Mouse (Mus musculus): ENCODE data around the gene Nrip2.
A peak's percentile ranks its signal among the peaks of the same experiment; 100 is the strongest.
"Not testable (repeated sequence)": the region's sequence is repeated elsewhere in the genome, so short reads cannot be mapped to it uniquely, and the experiment has no call there.

Gene Nrip2

DNA sequence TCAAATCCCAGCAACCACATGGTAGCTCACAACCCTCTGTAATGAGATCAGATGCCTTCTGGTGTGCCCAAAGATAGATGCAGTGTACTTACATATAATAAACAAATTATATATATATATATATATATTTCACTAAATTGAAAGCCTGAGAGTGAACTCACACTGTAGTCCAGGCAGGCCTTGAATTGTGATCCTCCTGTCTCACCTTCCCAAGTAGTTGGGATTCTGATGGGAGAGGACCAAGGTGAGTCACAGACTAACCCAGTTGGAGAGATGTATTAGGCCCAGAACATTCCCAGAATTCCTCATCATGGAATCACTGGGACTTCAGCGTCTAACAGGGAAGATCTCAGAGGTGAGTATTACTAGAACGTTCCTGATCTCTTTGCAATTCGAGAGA is at the start of gene Nrip2:
Nrip2 (plus strand) TSS at position 301 of the 400 bp plus-strand sequence.
- no peak for DNase-seq

DNA sequence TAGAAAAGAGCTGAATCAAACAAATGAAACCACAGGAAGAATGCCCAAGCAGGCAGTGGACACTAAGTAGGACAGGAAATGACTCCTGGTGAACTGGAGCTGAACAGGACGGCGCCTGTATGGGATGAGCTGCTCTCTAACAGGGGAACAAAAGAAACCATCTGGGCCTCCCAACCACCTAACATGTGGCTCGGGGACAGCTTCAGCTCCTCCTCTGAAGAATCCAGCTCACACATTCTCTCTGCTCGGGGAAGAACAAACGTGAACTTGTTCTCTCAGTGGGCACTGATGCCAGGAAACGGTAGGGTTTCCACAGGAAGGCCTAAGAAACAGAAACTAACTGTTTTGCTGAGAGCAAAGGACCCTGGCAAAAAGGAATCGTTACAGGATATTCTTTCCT is 49.4 kb upstream of the Nrip2 start:
- DNase-seq, result no peak

DNA sequence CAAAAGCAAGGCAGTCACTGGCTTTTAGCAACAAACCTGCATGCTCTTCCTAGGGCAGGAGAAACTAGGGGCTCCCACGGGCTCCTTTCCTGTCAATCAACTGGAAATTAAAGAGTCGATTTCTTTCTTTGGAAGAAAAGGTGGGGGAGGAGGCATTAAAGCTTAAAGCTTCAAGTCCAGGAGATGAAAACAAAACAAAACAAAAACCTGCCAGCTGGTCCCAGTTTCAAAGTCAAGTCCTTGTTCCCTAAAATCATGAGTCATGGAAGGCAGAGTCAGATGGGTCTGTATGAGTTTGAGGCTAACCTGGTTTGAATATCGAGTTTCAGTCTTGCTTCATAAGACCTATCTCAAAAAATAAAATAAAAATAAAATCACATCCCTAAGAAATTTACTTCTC is 45.0 kb upstream of the Nrip2 start:
- DNase-seq, result no peak

DNA sequence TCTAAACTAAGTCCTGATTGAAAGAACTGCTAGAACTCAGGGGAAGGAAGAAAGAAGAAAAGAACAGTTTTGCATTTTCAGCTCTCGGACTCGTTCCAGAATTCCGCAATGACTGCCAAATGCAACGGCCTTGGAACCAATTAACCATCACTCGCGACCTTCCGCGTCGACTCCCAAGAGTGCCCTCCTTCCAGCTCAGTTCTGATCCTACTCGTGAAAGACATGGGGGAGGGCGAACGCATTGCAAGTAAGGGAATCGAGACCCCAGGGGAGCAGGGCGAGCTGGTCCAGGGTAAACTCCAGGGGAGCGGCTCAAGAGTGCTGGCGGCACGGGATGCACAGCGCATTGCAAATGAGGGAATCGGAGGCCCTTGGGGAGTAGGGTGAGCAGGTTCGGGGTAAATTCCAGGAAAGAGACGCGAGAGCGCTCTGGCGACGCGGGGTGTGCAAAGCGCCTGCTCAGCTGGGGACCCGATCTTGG is 43.9 kb upstream of the Nrip2 start:
- peak in 1 of 2 experiments; percentile 14 for DNase-seq

DNA sequence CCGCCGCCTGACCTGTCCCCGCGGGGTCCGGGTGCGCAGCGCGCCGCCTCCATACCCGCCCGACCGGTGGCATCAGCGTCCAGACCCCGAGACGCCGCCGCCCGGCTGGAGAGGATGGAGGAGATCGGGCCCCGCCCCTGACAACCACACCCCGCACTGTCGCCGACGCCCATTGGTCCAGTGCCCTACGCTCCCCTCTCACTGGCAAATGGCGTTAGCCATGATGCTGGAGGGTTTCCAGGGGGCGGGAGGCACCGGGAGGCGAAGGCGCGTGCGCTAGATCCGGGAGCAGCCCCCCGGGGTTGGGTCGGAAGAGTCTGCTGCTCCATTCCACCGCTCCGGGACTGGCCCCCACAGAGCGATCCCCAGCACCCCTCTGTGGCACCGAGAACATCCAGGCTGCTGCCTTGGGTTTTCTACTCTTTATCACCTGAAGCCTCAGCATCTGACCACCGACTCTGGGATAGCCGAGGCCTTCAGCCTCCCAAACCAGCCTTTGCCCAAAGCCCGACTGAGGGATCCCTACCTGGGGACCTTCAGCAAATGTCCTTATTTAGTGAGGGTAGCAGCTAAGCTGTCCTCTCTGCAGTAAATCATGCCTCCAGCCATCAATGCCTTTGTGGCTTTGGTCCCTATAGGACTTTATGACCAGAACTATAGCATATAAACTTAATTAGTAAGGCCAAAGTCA is 43.2 kb upstream of the Nrip2 start, which contains the start of gene Tulp3:
Tulp3 (minus strand) TSS at position 126 of the 691 bp plus-strand sequence.
- DNase-seq, result peak; percentile 88 to 89

DNA sequence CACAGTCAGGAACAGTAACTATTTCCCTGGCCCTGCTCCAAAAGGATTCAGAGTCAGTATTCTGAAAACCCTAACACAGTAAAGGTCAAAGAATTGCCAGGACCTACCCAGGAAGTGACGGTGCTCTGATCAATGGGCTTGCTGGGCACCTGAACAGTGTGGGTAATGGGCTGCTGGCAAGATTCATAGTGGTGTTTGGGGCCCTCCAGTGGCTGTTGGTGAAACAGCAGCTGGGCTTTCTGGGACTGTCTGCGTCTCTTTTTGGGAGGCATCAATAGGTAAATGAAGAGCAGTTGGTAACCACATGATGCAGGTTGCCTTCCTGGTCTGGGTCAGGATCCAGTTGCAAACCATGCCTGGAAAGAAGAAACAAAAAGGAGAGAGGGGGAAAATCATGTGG is 40.1 kb upstream of the Nrip2 start:
- peak; percentile 77 to 79 for DNase-seq

DNA sequence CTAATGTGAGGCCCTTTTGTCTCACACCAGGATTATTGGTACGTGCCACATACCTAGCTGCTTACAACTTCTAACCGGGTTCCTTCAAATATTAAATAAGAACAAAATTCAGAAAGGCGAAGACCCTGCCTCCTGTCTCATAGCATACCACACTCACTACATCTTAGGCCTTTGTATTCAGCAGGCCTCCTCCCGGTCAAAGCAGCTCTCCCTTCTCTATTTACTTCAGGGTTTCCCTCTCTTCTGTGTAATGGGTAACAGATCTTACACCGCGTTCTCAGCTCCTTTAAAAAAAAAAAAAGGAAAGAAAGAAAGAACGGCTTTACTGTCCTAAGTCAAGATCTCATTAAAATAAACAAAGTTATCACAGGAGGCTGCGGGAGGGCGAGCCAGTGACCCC is 37.2 kb upstream of the Nrip2 start:
- no peak for DNase-seq

DNA sequence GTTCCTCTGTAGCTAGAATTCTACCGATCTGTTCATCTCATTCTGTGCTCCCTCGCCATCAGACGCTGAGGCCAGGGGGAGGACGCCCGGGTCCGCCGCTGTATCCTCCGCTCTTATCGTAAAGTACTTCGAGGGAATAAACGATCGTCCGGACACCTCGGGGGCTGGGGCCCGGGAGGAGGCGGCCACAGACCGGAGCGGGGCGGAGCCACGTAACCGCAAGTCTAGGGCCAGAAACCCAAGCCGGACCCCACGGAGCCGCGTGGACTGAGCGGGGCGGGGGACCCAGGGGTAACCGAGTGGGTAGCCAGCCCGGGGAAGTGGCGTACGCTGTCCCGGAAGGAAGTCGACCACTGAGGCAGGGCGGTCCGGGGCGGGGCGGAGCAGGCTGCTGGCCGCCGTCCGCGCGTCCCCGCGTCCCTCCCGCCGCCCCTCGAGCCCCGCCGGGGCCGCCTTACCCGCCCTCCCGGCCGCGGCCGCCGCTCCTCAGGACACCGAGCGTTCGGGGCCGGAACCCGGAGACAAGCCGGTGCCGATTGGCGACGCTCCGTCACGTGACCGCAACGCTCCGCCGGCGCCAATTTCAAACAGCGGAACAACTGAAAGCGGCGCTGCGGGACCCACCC is 36.6 kb upstream of the Nrip2 start, which contains the start of the genes Rhno1 and Foxm1:
Rhno1 (minus strand) TSS at position 531 of the 626 bp plus-strand sequence.
Foxm1 (plus strand) TSS at position 587 of the 626 bp plus-strand sequence.
- peak; percentile 83 to 85 for DNase-seq

DNA sequence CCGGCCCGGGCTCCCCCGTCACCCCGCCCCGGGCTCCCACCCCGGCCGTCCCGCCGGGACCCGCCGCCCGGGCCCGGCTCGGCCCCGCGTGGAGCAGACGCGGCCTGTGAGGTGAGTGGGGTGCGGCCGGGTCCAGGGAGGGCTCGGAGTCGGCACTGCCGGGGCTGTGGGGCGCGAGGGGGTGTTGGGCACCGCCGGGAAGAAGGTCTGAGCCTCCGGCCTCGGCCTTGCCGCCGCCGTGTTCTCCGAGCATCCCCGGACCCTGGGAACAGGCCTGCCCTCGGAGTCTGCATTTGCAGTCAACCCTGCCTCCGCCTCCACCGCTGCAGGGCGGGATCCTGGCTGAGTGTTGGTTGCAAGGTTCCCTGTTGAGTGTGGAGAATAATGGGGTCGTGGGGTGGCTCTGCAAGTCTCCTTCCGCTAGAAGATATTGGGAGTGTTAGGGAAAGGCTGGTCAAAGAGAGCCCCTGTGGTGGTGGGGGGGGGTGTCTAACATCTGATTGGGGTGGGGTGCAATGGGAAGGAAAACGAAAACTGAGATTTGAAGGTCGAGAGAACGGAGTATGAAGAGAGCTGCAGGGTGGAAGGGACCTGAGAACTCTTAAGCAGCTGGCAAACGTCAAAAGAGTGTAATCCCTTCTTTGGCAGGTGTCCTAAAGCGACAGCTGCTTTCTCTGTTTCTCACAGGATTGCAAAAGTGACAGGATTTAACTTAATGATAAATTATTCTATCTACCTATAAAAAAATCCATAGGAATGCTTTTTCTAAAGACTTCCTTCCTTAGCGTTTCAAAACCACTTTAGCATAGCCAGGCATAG is 35.9 kb upstream of the Nrip2 start:
- no peak for DNase-seq

DNA sequence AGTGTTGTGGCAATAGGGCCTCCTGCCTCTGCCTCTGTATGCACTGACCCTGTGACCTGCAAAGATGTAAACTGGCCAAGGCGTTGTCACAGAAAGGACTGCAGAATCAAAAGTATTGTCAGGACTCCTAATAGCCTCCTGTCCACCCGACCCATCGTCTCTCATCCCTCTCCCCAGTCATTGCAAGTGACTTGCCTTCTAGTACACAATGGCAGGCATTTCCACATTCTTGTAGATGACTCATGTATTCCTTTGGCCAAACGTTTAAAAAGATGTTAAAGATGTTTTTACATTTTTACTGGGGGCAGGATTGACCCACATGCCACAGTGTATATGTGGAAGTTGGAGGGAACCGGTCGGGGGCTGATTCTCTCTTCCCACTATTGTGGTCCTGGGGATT is 34.4 kb upstream of the Nrip2 start:
- no peak for DNase-seq

DNA sequence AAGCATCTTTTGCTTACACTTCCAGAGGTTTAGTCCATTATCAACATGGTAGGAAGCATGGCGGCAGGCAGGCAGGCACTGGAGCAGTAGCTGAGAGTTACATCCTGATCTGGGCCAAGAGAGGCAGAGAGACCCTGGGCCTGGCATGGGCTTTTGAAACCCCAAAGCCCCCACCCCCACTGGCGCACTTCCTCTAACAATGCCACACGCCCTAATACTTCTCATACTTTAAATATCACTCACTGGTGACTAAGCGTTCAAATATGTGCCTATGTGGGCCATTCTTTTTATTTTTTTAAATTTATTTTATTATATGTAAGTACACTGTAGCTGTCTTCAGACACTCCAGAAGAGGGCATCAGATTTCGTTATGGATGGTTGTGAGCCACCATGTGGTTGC is 32.6 kb upstream of the Nrip2 start:
- DNase-seq, result no peak

DNA sequence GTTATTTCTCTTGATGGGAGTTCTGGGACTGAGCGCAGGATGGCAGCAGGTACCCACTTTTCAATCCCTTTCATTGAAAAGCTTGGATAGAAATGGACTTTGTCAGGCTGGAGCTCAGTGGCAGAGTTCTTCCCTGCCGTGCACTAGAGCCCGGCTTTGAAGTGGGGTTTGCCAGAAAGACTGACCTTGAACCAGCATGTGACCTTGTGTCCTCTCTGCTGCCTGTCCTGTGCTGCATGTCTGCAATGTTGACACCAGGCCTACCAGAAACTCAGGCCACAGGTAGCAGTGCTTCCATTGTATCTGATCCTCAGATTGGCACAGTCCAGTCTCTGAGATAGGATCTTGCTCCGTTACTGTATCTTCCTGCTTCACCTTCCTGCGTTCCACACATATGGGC is 29.1 kb upstream of the Nrip2 start:
- DNase-seq, result no peak

DNA sequence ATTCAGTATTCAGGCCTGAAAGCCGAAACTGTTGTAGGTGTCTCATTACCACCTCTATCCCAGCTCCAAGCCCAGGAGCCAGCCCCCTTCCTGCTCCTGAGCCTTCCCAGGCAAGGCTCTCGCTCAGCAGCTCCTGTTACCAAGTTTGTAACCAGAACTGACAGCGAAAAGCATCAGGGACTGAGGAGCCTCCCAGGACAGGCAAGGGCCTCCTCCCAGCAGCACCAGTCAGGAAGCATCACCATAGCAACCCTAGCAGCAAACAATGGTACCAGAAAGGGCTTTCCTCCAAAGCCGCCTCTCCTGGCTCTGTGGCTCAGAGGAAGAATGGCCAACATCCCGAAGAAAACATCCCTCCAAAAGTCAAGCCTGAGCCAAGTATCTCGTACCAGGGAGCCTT is 23.9 kb upstream of the Nrip2 start, which contains the start of the genes Tex52 and Gm44596:
Tex52 (plus strand) TSS at position 265 of the 400 bp plus-strand sequence.
Gm44596 (plus strand) TSS at position 312 of the 400 bp plus-strand sequence.
- DNase-seq, result no peak

DNA sequence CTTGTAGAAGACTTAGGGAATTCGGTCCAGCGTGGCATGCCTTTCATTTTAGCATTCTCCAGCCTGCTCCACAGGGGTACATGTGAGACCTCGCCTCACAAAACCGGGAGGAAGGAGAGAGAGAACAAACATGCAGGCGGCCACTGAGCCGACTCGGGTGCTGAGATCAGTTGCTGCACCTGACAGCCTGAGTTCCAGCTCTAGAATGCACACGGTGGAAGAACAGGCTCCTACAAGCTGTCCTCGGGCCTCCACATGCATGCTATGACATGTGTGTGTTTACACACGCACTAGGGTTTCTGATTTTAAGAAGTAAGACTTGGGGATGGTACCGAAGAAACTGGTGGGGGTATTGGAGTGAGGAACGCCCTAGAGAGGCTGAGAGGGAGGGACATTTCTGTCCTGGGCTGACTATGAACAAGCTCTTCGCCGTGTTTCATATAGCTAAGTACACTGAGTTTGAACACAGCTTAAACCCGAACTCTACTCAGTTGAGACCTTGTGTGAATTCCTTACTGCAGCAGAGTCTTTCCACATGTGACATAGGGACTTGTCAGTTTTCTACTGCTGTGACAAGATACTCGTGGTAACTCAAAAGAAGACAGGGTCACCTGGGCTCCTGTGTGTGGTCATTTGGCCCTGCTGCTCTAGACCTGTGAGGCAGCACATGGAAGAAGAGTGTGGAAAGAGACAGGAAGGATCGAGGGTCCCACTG is 22.6 kb upstream of the Nrip2 start:
- no peak for DNase-seq

DNA sequence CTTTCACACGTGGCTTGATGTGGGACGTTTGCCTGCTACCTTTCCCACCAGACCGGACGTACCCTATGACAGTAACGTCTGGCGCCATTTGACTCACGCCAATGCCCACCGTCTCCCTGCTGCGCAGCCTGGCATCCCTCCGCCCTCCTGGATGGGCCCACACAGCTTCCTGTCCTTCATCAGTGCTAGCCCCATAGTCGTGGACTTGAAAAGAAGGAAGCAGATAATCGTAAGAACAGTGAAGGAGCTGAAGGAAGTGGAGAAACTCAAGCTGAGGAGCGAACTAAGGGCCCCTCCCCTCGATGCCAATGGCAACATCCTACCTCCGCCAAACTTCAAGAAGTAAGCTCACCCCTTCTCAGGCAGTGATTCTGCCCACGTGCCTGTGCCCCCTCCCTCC is 19.5 kb upstream of the Nrip2 start:
- no peak for DNase-seq

DNA sequence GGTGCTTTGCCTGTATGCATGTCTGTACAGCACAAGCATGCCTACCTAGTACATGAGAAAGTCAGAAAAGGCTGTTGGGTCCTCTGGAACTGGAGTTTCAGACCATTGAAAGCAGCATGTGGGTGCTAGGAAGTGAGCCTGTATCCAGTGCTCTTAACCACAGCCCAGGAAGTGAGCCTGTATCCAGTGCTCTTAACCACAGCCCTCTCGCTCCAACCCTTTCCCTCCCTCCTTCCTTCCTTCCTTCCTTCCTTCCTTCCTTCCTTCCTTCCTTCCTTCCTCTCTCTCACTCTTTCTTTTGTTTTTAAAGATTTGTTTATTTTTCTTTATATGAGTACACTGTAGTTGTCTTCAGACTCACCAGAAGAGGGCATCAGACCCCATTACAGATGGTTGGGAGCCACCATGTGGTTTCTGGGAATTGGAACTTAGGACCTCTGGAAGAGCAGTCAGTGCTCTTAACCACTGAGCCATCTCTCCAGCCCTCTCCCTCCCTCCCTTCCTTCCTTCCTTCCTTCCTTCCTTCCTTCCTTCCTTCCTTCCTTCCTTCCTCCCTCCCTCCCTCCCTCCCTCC is 18.4 kb upstream of the Nrip2 start:
- DNase-seq, result not testable (repeated sequence)

DNA sequence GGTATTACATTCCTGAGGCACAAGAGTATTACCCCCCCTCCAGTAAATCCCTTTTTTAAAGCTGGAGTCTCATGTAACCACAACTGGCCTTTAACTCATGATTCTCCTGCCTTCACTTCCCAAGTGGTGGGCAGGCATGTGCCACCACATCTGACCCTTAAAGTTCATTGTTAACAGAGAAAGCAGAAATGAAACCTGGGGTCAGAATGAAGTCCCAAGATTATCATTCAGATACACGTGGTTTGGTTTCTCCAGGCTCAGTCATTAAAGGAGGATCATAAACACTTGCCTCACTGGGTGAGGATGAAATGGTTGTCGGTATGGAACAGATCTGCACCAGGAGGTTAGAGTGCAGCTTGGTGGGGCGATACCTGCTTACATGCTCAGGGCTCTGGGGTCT is 17.8 kb upstream of the Nrip2 start:
- DNase-seq, result peak; percentile 23 to 26

DNA sequence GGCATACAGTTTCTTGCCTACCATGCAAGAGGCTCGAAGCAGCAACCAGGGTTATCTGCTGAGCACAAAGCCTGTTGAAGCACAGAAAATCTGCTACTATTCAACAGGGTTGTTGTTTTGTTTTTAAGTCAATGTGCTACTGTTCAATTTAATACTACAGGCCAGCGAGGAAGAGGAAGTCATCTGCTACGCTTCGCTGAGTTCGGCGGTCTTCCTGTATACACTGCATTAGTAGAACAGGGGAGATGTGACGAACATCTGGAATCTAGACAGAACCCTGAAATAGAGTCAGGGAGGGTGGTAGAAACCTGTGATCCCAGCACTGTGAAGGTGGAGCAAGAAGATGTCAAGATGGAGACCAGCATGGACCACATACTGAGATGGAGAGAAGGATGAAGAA is 15.3 kb upstream of the Nrip2 start:
- peak; percentile 64 to 69 for DNase-seq

DNA sequence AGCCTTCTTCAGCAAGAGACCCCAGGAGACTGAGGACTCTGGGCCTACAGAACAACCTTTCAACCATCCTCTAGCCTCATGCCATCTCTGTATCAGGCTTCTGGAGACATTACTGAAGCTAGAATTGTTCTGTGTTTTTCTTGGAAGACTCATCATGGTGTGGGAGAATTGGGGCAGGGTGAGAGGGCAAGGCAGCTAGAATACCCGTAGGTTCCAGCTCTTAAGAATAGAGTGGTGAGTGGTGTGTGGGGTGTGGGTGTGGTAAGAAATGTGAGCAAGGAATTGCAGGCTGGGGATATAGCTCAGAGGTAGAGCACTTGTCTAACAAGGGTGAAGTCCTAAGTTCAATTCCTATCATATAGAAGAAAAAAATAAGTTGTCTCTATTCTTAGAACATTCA is 14.1 kb upstream of the Nrip2 start:
- no peak for DNase-seq

DNA sequence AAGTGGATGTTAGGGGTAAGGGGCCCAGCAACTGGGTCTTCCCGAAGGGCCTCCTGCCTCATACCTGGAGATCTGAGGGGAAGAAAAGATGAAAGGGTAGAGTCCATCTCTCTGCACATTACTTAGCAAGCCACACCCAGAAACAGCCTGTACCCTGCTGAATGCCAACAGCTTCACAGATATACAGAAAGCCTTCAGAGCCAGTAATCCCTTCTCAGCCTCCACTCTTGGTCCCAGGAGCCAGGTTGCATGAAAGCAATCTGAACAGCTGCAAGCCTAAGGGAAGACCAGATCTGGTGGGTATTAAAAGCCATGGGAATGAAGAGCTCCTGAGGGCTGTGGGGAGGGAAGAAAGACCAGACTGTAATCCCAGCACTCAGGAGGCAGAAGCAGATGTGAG is 9.9 kb upstream of the Nrip2 start:
- no peak for DNase-seq

DNA sequence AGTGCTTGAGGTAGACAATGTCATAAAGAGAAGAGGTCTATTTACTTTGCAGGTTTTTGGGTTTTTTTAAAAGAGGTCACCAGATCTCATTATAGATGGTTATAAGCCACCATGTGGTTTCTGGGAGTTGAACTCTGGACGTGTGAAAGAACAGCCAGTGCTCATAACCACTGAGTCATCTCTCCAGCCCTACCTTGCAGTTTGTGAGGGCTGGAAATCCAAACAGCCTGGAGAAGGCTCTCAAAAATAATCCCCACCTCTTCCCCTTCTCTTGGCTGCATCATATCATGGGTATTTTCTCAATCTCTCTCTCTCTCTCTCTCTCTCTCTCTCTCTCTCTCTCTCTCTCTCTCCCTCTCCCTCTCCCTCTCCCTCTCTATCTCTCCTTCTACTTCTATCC is 8.4 kb upstream of the Nrip2 start:
- DNase-seq, result no peak

DNA sequence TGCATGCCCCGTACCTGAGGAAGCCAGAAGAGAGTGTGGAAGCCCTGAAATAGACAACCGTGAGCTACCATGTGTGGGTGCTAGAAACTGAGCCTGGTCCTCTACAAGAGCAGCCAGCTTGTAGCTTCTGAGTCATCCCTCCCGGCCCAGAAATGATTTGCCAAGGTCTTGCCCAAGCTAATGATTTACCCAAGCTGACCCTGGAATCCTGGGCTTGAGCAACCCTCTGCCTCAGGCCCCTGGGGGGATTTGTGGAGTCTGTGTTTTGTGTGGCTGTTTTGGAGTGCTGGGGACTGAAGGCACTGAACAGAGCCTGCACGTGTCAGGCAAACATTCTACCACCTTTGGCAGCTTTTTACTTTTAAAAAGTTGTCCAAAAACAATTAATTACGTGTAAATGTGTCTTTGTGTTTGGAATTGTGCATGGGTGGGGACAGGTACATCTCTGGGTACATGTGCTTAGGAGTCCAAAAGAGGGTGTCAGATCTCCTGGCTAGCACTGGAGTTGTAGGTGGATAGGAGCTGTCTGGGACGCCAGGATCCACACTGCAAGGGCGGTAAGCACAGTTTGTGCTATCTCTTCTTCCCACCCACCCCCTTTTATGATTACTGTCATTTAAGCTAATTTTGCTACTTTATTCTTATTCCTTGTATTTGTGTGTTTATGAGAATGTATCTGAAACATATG is 1.4 kb upstream of the Nrip2 start:
- no peak for DNase-seq

Data from B cell, adult 2 months (primary cell).